Mouse (Mus musculus): Measurements from ENCODE around the gene Cat. TPM values are rescaled to one million over a fixed set of nuclear protein-coding genes. Genes with fewer than 3 reads are reported as not detected.

Cat gene
- total RNA-seq (2015) (117 and 125 TPM in 2 replicates), total RNA-seq (2017) (36.0 and 36.6 TPM in 2 replicates)

DNA sequence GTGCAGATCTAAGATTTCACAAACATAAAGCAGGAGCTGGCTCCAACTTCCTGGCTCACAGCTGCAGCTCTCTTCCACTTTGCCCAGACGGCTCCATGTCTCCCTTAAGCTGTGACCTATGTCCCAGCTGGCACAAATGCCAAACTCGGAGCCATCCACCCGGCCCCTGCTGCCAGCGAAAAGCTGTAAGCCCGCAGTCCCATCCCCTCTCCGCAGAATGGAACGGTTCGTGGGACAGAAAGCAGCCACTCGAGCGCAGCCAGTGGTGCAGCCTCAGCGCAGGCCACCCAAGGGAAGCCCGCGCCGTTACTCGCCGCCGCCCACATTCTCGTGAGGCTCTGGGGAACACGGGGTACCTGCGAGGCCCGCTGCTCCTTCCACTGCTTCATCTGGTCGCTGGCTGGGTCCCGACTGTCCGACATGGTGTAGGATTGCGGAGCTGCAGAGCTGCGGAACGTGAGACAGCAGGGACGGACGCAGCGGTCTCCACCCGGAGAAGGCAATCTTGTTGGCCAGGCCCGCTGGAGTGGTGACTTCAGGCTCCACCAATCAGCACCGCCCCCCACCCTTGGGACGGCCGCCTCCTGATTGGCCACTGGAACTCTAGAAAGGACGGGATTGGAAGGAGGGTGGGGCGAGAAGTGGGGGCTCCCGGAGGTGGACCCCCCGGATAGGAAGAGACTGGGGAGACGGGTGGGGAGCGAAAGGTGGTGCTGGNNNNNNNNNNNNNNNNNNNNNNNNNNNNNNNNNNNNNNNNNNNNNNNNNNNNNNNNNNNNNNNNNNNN lies at the start of gene Cat:
Gene Cat (minus strand): TSS at position 544 of the 785 bp plus-strand sequence.
- ATAC-seq (replicated peaks; ENCODE audit: poor library complexity): peak; percentile 83

DNA sequence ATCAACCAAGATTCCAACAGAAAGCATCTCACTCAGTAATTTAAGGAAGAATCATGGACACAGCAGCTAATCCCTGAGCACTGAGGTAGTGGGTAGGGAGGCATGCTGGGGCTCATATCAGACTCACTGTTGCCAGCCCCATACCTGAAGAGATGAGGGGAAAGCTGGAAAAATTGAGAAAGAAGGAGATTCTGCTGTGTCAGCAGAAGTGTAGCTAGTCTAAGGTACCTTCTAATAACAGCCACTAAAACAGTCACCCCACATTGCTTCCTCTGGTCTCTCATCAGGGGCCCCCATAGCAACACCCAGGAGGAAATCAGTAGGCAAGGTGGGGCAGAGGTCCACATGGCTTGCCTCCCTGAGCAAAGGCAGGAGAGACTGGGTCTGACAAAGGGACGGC lies 40.6 kb upstream of the Cat start:
- ATAC-seq (replicated peaks; ENCODE audit: poor library complexity): no peak

DNA sequence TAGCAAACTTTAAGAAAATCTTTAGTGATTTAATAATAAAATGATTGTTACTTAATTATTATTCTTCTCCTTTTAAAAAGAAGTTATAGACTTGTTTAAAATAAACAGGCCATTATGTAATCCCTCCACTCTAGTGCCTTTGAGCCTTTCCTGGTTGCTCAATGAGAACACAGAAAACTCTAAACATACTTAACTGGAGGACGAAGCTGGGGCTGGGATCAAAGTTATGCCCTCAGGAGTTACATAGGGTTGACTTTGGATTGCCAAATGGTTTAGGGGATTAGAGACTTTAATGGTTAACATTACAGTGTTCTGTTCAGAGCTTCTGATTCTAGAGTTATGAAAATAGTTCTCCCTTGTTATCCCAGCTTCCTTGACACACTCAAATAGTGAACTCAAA lies 31.5 kb upstream of the Cat start:
- ATAC-seq (replicated peaks; ENCODE audit: poor library complexity): no peak

DNA sequence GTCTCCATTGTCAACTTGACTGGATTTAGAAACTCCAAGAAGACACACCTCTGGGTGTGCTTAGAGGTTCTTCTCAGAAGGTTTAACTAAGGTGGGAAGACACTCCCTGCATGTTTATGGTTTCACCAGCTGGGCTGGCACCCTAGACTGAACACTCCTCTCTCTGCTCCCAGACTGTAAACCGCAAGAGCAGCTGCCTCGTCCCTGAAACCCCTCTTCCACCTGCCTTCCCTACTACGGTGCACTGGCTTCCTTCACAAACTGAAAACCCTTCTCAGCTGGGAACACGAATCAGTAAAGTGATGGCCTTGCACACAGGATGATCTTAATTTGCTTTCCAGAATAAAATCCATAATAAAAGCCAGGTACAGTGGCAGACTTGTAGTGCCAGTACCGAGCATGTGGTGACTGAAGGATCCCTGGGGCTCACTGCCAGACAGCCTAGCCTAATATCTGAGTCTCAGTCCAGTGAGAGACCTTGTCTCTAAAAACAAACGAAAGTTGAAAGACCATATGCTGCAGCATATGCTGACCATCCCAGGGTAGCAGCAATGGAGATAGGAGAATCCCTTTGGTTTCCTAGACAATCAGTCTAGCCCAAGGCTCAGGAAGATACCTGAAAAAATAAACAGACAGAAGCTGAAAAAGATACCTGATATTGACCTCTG lies 30.7 kb upstream of the Cat start:
- ATAC-seq (replicated peaks; ENCODE audit: poor library complexity): no peak

DNA sequence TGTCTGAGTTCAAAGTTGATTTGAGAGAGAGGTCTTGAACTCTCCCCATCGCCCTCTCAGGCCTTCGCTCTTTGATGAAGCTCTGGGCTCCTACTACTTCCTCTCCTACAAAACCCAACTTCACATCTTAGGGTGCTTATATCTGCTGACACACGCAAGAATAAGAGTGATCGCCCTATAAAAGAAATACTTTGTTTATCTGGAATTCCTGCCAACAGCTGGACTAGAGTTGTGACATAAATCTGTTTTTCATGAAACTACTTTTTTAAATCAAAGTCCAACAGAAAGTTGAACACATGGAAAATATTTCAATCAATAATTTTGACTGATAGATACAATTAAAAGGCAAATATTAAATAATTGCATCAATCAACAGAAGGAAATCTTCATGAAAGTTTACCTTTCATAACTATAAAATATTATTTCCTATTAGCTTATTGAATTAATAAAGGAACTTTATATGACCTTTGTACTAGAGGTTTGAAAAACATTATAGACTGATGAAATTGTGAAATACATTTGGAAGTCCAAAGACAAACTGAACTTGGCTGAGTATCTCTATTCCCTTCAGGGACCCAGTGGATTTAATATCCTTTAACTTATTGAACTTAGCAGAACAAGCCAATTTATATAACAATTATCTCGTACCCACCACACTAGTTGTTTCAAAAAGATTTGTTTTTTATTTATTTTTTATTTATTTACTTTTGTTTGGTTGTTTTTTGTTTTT lies 27.3 kb upstream of the Cat start:
- ATAC-seq (replicated peaks; ENCODE audit: poor library complexity): no peak

DNA sequence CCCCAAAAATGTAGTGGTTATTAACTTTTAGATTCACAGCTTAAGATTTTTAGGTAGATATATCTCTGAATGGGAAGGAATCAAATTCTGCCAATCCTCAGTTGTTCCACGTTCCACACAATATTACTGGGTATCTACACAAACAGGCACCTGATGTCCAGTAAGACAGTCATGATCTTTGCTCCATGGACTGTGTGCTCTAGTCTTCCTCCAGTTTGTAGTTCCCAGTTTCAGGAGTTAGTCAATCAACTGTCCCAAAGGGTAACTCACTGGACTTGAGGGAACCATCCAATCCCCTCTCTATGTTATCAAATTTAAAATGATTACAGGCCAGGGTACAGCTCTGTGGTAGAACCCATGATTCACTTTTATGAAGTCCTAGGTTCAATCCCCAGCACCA lies 26.7 kb upstream of the Cat start:
- ATAC-seq (replicated peaks; ENCODE audit: poor library complexity): no peak

DNA sequence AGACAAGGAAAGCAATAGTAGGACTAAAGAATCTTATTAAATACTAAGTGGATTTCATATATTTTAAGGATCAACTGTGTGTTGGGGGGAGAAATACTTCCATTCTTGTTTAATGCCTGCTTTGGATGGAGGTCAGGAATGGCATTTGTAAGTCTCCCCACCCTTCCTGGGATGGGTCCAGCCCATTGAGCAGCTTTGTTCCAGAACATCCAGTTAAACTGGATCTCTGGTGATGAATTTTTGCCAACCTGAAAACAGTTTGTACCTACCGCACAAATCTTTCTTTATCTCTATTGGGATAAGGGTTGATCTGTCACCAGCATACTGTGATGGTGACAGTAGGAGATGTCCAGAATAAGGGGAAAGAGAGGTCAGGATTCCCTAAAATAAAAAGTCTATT lies 26.1 kb upstream of the Cat start:
- no peak for ATAC-seq (replicated peaks; ENCODE audit: poor library complexity)

DNA sequence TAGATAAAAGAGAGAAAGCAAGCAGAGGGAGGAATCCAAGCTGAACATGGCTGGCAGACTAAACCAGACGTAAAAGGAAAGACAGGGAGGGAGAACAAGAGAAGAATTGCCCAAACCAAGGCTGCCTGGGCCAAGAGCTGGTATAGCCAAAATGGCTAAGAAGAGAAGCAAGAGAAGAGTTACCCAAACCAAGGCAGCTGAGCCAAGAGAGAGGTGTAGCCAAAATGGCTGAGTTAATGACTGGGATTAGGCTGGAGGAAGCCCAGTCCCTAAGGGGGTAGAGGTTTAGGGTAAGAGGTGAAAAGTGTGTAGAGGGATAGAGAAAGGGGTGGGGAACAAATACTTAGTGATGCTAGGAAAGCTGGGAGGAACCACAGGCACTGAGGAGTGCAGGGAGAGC lies 22.7 kb upstream of the Cat start:
- no peak for ATAC-seq (replicated peaks; ENCODE audit: poor library complexity)

DNA sequence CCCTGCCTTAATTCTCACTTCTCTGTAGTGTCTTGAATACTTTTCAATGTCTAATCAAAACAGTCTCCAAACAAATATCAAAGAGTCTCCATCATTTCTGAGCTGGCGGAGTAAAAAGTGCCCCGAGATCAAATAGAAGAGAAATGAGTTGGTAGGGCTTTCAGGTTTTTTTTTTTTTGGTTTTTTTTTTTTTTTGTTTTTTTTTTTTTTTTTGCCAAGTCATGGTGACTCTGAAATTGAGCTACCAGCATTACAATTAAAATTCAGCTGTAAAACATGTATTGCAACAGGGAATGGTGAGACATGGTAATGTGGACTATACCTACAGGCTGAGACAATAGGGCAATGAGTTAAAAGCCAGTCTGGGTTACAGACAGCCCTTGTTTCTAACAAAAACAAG lies 21.0 kb upstream of the Cat start:
- ATAC-seq (replicated peaks; ENCODE audit: poor library complexity): no peak

DNA sequence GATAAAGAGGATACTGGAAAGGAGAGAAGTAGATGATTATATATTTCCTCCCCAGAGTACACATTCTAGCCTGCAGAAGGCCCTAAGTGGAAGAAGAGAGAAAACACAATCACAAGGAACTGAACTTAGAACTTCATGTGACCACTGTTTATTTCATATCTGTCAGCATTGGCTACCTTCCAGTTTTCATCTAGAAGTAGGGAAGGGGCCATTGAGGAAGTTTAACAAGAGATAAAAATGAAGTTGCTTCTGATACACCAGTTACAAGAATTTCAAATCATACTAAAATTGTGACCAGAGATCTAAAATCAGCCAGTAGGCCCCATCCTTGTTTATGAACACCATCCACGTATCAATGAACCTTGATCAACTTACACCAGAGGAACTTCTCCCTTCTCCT lies 19.5 kb upstream of the Cat start:
- ATAC-seq (replicated peaks; ENCODE audit: poor library complexity): no peak

DNA sequence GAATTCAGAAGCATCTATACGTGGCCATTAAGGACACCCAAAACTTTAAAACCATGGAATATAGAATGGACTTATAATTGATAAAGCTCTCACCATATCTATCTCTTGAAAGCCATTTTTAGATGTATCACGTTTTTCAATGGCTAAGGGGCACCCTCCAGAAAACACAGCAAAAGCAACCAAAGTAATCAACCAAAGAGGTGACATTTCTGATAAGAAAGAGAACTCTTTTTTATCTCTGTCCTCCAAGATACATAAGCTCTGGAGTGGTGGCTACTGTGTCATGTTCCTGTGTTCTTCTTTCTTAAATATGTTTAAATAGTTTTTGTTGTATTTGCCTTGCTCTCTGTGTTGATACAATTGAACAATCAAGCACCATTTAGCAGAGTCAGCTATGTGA lies 15.8 kb upstream of the Cat start:
- ATAC-seq (replicated peaks; ENCODE audit: poor library complexity): no peak

DNA sequence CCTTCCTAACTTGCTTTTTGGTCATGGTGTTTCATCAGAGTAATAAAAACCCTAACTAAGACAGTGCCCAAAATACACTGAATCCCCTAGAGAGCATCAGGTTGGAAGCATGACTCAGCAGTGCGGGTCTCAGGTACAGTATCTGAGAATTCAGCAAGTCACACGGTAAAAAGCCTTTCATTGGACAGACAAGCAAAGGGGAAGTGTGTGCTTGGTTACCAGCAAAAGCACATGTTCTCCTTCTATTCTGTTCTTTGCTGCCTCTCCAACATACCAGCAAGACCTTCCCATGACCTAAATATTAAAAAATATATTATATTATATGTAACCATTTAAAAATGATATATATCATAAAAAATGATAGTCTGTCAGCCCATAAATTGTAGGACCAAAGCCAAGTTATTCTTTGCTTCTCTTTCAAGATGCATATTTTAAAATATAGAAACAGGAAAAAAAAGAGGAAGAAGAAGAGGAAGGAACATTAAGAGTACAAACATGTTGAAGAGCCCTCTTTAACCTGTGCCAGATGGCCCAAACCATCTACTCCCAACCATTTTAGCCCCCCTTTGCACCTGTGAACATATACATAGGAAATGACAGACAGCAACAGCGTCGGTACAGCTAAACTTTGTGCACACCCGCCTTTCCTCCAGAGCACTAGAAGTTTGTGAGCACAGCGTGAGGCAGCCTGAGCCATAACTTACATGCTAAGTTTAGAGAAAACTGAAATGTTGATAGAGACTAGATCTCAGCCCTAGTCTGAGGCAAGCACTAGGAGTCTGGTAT lies 10.9 kb upstream of the Cat start:
- 0 out of 2 replicates have a peak, but pooled peaks have one; percentile 54 for ATAC-seq (replicated peaks; ENCODE audit: poor library complexity)

DNA sequence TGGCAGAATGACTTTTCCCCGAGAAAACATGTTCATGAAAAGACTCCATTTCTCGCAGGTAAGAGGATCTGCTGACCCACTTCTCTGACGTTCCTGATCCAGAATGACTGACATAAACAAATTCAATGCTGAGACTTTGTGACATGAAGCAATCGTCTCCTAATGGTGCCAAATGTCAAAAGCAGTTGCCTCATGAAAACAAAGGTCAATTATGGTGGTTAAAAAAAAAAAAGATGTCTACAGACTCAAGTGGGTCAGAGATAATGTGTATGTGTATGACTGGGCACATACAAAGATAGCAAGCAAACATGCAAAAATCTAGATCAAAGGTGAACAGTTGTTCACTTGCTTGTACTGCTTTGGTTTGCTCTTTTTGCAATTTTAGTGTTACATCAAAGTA lies 8.9 kb upstream of the Cat start:
- ATAC-seq (replicated peaks; ENCODE audit: poor library complexity): no peak

DNA sequence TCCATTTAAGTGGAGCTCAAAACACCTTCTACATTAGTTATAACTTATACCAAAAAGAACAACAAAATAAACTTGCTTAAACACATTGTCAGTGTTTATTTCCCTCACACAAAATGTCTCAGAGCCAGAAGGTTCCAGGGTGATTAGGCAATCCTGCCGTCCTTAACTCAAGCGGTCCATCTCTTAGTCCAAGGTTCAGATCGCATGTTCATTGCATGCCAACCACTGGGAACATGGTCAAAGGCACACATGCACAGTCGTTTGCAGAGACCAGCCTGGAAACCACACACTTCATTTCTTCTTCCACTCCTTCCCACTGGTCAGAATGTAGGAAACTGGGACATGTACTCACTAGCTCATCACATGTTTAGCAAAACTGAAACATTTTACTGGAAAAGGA lies 7.6 kb upstream of the Cat start:
- ATAC-seq (replicated peaks; ENCODE audit: poor library complexity): no peak

DNA sequence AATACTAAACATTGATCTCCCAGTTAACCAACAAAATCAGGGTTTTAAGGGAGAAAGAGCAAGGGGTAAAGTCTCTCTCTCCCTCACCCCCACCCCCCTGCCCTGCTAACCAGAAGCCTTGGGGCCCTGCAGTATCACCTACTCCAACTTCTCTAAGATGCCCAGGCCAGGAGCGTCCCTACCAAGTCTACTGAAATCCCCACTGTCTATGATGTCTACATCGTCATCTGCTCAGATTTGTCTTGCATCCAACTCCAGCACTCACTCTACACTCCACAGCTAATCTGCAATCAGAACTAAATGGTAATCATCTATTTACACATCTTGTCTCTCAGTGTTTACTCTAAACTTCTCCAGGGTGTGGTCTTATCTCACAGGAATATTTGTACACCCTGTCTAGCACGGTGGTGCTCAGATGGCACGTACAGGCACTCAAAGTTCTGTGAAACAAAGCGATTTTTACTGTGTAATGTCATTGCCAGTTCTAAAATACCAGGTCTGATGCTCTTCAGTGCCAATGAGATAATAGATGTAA lies 907 bp downstream of the Cat start:
- ATAC-seq (replicated peaks; ENCODE audit: poor library complexity): 0 out of 2 replicates have a peak, but pooled peaks have one; percentile 6

DNA sequence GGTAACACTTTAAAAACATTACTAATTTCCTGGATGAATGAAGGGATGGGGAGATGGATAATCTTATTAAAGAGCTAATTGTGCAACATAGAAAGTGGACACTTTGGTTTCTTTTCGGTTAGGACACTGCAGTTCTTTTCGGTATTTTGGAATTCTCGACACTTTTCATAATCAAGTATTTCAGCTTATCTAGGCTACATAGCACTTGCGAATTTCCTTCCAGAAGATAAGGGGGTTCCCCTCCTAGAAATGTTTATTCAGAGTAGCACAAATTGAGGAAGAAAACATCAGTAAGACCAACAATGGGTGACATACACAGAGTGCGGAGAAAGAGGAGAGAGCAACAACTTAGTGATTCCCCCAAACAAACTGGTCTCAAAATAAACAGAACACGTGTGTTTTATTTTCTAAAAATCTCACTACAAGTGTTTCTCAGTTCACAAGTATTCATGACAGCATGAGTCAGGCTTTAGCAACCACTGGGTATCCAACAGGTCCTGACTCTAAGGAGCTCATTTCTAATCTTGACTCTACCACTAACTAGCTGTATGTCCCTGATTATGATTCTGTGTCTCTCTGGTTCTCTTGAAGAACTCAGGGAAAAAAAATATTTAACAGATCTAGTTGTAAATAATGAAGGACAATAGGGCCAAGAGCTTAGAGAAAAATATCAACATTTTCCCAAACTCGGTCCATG lies 1.5 kb downstream of the Cat start:
- peak; percentile 18; the same call in 1 of the 2 replicates for ATAC-seq (replicated peaks; ENCODE audit: poor library complexity)

DNA sequence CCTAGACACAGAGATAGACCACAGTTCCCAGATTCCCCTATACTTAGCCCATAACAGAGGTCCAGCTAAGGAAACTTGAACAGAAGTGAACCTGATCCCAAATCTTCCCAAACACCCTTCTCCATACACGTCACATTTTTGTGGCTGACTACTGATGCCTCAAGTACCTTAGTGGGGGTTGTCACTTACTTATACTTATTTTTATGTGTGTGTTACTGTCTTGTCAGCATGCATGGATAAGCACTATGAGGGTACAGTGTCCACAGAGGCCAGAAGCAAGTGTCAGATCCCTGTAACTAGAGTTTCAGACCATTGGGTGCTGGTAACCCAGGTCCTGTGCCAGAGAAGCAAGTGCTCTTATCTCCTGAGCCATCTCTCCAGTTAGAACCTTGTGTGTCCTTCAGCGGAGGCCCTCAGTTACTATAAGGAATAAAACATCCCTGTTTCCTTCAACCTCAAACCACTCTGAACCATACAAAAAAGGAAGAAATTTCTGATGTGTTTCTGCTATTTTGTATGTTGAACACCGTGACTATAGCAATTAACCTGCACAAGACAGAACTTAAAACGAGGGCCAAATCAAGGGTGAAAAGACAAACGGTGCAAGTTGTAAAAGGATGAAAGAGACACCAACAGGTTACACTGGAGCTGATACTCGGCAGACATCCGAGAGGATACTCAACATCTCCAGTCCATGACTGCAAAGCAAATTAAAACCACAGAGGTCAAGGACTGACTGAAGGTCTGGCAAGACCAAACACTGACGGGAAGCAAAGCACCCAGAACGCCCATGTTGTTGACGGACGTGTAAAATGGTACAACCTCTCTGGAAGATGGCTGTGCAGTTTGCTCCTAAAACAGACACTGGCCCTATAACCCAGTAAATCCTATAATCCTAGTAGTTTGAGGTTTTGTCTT lies 3.4 kb downstream of the Cat start:
- no peak for ATAC-seq (replicated peaks; ENCODE audit: poor library complexity)

DNA sequence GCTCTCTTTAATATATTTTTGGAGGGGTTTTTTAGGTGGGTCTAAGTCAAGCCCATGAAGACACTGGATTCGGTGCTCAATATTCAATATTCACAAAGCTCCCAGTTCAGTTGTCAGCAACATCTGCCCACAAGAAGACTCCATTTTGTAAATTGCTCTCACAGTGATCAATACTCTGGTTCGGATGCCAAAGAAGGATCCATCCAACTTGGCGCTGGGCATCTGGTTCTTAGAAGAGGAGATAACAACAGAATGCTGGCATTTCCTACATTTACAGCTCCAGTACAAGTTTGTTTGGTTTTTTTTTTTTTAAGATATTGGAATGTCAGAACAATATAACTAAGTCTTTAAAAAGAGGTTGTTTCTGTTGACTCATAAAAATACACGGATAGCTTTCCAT lies 4.1 kb downstream of the Cat start:
- ATAC-seq (replicated peaks; ENCODE audit: poor library complexity): no peak

DNA sequence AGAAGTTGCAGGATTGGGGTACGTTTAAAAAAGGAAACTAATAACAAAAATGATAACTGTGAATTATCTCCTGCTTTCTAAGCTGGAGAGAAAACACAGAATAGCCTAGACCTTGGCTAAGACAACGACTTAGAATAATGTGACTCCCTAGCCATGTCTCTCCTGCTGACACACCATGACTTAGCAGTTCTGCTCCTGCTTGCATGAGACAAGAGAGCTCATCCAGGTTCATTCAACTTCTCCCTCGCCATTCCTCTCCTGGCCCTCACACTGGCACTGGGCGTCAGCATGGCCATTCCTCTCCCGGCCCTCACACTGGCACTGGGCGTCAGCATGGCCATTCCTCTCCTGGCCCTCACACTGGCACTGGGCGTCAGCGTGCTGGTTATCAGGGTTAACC lies 4.7 kb downstream of the Cat start:
- ATAC-seq (replicated peaks; ENCODE audit: poor library complexity): peak; percentile 36
